Mouse (Mus musculus) heart, postnatal 0 days (tissue): ENCODE results near the gene Dcdc2c. TPM values are rescaled to one million over a fixed set of nuclear protein-coding genes. Genes with fewer than 3 reads are reported as not detected.

Source experiments
- ATAC-seq: fragments of 200-750 bp; cut with Nextera tagmentation; 2 replicates; pipeline ENCODE4 v1.8.0; 2017; ENCODE audit warnings: low read depth, moderate number of reproducible peaks, moderate library complexity; ENCODE audit not compliant: insufficient read depth
- DNase-seq: peaks from one replicate; pipeline ENCODE4 v3.0.0-alpha.2; 2016; ENCODE audit warnings: low spot score
- H3K27ac ChIP-seq: fragments of 300-500 bp; sonication (generic); 2 replicates; pipeline ENCODE4 v1.5.1; 2014; ENCODE audit warnings: low read depth, mild to moderate bottlenecking
- H3K27me3 ChIP-seq: fragments of 300-500 bp; sonication (generic); 2 replicates; pipeline ENCODE4 v1.6.1; 2014; ENCODE audit warnings: low read length, mixed read lengths; ENCODE audit not compliant: control insufficient read depth, insufficient read depth
- H3K36me3 ChIP-seq: fragments of 300-500 bp; sonication (generic); replicated peaks from 2 replicates; pipeline ENCODE4 v1.6.1; 2014; ENCODE audit warnings: low read length, mixed read lengths; ENCODE audit not compliant: control insufficient read depth, insufficient read depth
- H3K4me1 ChIP-seq: fragments of 300-500 bp; sonication (generic); 2 replicates; pipeline ENCODE4 v1.6.1; 2014; ENCODE audit warnings: antibody characterized with exemption; ENCODE audit not compliant: control insufficient read depth, insufficient read depth
- H3K4me2 ChIP-seq: fragments of 300-500 bp; sonication (generic); 2 replicates; pipeline ENCODE4 v1.6.1; 2014; ENCODE audit warnings: low read depth, mild to moderate bottlenecking, low read length, moderate library complexity
- H3K4me3 ChIP-seq: fragments of 300-500 bp; sonication (generic); 2 replicates; pipeline ENCODE4 v1.5.1; 2014; ENCODE audit warnings: low read depth, low read length
- H3K9ac ChIP-seq: fragments of 300-500 bp; sonication (generic); replicated peaks from 2 replicates; pipeline ENCODE4 v1.6.1; 2014; ENCODE audit warnings: low read depth, low read length, mixed read lengths
- H3K9me3 ChIP-seq: fragments of 300-500 bp; sonication (generic); replicated peaks from 2 replicates; pipeline ENCODE4 v1.6.1; 2016; ENCODE audit warnings: low read length; ENCODE audit not compliant: control insufficient read depth
- CTCF ChIP-seq: IDR thresholded peaks from 2 replicates; pipeline ENCODE4 v1.5.1; 2016; ENCODE audit warnings: antibody characterized with exemption, control low read depth, low read depth
- EP300 ChIP-seq: IDR thresholded peaks from 2 replicates; pipeline ENCODE4 v1.6.1; 2016; ENCODE audit warnings: antibody characterized with exemption, low read depth
- WGBS: fragments of 180-500 bp; shearing (Covaris S2); extraction: QIAGEN DNeasy Blood & Tissue Kit; methylation state at CpG from one replicate; pipeline ENCODE4 v1.1.7; 2014; 5-methylcytosine and 5-hydroxymethylcytosine counted together
- polyA plus RNA-seq: library from polyadenylated mRNA; unstranded; fragments of >200 nt; fragmentation: Nextera tagmentation; extraction: Ambion mirVana; gene quantifications from 2 replicates; pipeline ENCODE4 v1.2.1, GENCODE M21; 2015
- total RNA-seq: library from RNA; depleted of rRNA; stranded (reverse); fragments of >200 nt; gene quantifications from 2 replicates; pipeline ENCODE4 v1.2.3, GENCODE M21; 2014; ENCODE audit warnings: low replicate concordance

The Dcdc2c gene
- total and polyA plus RNA-seq, 2 experiments from 2014 or later: not detected

- WGBS: 8% methylated on average over 24 of the region's 24 CpGs
These were observed 37.1 kb upstream of the Dcdc2c start for GRCm38 (mm10) chr12:28589090-28589868.

GRCm38 (mm10) chr12:28587949-28588348 lies 35.8 kb upstream of the Dcdc2c start:
- 80% methylated on average over 6 of the region's 6 CpGs for WGBS
- TF ChIP-seq CTCF (no peak), EP300 (no peak)
- Histone ChIP-seq H3K9me3 (no peaks in the 10 kb centered on the region), H3K4me1 (no peaks in the 10 kb centered on the region), H3K4me3 (no peak overlapping the region), H3K27ac (no peak overlapping the region), H3K27me3 (0 out of 2 replicates have a peak, but pooled peaks cover 18% of the 10 kb centered on the region), H3K9ac (no peak overlapping the region), H3K36me3 (no peaks in the 10 kb centered on the region), H3K4me2 (no peak overlapping the region)
- ATAC-seq (no peak), DNase-seq (no peak)

More at GRCm38 (mm10) chr12:28589090-28589868, 37.1 kb upstream of the Dcdc2c start:
- Histone ChIP-seq H3K4me1 (no peaks in the 10 kb centered on the region), H3K9me3 (no peaks in the 10 kb centered on the region), H3K36me3 (no peaks in the 10 kb centered on the region), H3K27me3 (0 out of 2 replicates have a peak, but pooled peaks cover 18% of the 10 kb centered on the region), H3K9ac (no peak overlapping the region), H3K27ac (no peak overlapping the region), H3K4me3 (peak overlapping the region; percentile 43), H3K4me2 (peak overlapping the region; percentile 84)
- DNase-seq: peak; percentile 85
- ATAC-seq: peak; percentile 89
- TF ChIP-seq EP300 (no peak), CTCF (peak; percentile 89)

GRCm38 (mm10) chr12:28584036-28584435 lies 31.8 kb upstream of the Dcdc2c start:
- no peak for TF ChIP-seq CTCF
- TF ChIP-seq EP300: no peak
- Histone ChIP-seq H3K36me3 (no peaks in the 10 kb centered on the region), H3K9me3 (no peaks in the 10 kb centered on the region), H3K27me3 (0 out of 2 replicates have a peak, but pooled peaks cover 6% of the 10 kb centered on the region), H3K4me3 (no peak overlapping the region), H3K4me2 (no peak overlapping the region), H3K4me1 (no peaks in the 10 kb centered on the region), H3K9ac (no peak overlapping the region), H3K27ac (no peak overlapping the region)
- DNase-seq (no peak), ATAC-seq (no peak)
- WGBS: 55% methylated on average over 3 of the region's 3 CpGs

GRCm38 (mm10) chr12:28582423-28582822 lies 30.2 kb upstream of the Dcdc2c start, which contains the start of gene Allc:
Allc (minus strand) TSS chr12:28582523.
- H3K9ac ChIP-seq: no peak within 1 kb of the TSS
- no peak within 1 kb of the TSS for H3K4me2 ChIP-seq
- ATAC-seq (no peak), DNase-seq (no peak)
- H3K27ac ChIP-seq: no peak within 1 kb of the TSS
- no peaks in the 10 kb centered on the region for H3K36me3 ChIP-seq
- H3K4me1 ChIP-seq: no peaks in the 10 kb centered on the region
- WGBS: 78% methylated on average over 8 of the region's 8 CpGs
- TF ChIP-seq EP300: no peak
- no peak for TF ChIP-seq CTCF
- no peaks in the 10 kb centered on the region for H3K9me3 ChIP-seq
- no peak within 1 kb of the TSS for H3K4me3 ChIP-seq
- H3K27me3 ChIP-seq: no peaks in the 10 kb centered on the region

- Histone ChIP-seq H3K27ac (no peak overlapping the region), H3K4me1 (no peaks in the 10 kb centered on the region), H3K27me3 (no peaks in the 10 kb centered on the region), H3K4me2 (no peak overlapping the region), H3K36me3 (no peaks in the 10 kb centered on the region), H3K9ac (no peak overlapping the region), H3K9me3 (no peaks in the 10 kb centered on the region), H3K4me3 (no peak overlapping the region)
- DNase-seq (no peak), ATAC-seq (no peak)
- TF ChIP-seq CTCF (peak; percentile 37), EP300 (no peak)
- WGBS: 27% methylated on average over 4 of the region's 4 CpGs
These were observed 26.9 kb upstream of the Dcdc2c start for GRCm38 (mm10) chr12:28579132-28579531.

GRCm38 (mm10) chr12:28578147-28578546 lies 25.9 kb upstream of the Dcdc2c start:
- DNase-seq: no peak
- Histone ChIP-seq H3K4me2 (no peak overlapping the region), H3K27me3 (no peaks in the 10 kb centered on the region), H3K36me3 (no peaks in the 10 kb centered on the region), H3K4me1 (no peaks in the 10 kb centered on the region), H3K9me3 (no peaks in the 10 kb centered on the region), H3K9ac (no peak overlapping the region), H3K27ac (no peak overlapping the region), H3K4me3 (no peak overlapping the region)
- no peak for ATAC-seq
- no peak for TF ChIP-seq EP300
- TF ChIP-seq CTCF: no peak
- WGBS: 72% methylated on average over 3 of the region's 3 CpGs
